ENCODE assay signal across 10 mouse cellular contexts in the genomic region with DNA sequence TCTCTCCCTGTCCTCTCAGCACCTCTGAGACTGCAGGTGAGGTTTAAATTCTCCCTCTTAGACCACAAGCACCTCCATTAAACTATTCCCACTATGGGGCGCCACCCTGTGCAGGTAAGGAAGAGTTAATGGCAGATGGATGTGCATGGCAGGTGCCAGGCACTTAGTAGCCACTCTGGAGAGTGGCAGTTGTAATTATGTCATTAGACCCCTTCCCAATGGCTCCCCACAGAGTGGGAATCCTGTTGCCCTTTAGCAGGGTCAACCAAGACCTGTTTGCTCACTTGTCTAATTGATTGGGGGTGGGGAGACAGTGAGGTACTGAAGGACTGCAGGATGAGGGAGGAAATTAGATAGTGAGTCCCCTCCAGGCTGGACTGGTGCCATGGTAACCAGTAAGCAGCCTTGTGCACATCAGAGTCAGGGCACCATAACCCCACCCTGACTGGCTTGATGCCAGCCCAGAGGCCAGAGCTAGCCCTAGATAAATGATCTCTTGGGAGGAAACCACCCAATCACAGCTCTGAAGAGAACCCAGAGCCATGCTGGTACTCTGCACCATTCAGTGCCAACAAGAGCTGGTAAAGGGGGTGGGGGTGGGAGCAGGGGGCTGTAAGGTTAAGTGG.
A peak's percentile ranks its signal among the peaks of the same experiment; 100 is the strongest.
DNase-seq lines count a peak whose midpoint lies in the region; ATAC-seq lines count a peak whose summit lies in the region.
"Had no signal": no experiment of that assay in that cellular context is flagged by ENCODE, and none has a peak within 500 bp of the region (broad histone marks: within the 10 kb centered on the region; RNA-seq: fewer than 3 reads in every experiment).

No protein-coding gene starts in this region.

- H3K36me3 ChIP-seq in embryonic facial prominence, embryonic 15.5 days: no peaks in the 10 kb centered on the region

- ATAC-seq in embryonic facial prominence, embryonic 15.5 days (ENCODE audit: insufficient number of reproducible peaks, low FRiP score, low TSS enrichment, low read depth): peak; percentile 40
- ATAC-seq in megakaryocyte progenitor cell, adult 5-6 weeks (replicated peaks; ENCODE audit: poor library complexity): peak; percentile 70

- no peaks in the 10 kb centered on the region for H3K27me3 ChIP-seq in embryonic facial prominence, embryonic 15.5 days

- no peak overlapping the region for H3K27ac ChIP-seq in embryonic facial prominence, embryonic 15.5 days (replicated peaks)

- no peak overlapping the region for H3K4me3 ChIP-seq in embryonic facial prominence, embryonic 15.5 days (replicated peaks)

- peaks cover 15% of the 10 kb centered on the region for H3K4me1 ChIP-seq in embryonic facial prominence, embryonic 15.5 days

- no peak overlapping the region for H3K9ac ChIP-seq in embryonic facial prominence, embryonic 15.5 days

- WGBS in embryonic facial prominence, embryonic 15.5 days: 76% methylated on average over 1 of the region's 1 CpGs

- DNase-seq in adrenal gland, postnatal 10 days: peak; percentile 7
- DNase-seq in adrenal gland, adult (ENCODE audit: inconsistent age in 2 of 2, low spot score in 1 of 2): no peak
- DNase-seq in left cerebral cortex, postnatal 4 days: peak; percentile 43
- DNase-seq in left cerebral cortex, adult 9 months (ENCODE audit: low spot score in 2 of 2): no peak
- no peak for DNase-seq in thymus, postnatal 14 days
- DNase-seq in cerebellum, adult 8-10 months: no peak
- DNase-seq: cerebellum, adult 18-20 months; gastrocnemius, postnatal 14 days had no signal

- no peak overlapping the region for H3K4me2 ChIP-seq in embryonic facial prominence, embryonic 15.5 days (replicated peaks)

- no peaks in the 10 kb centered on the region for H3K9me3 ChIP-seq in embryonic facial prominence, embryonic 15.5 days (replicated peaks)

- intact Hi-C loops in left cerebral cortex, postnatal 4 days (cut with DNase I): no loop called here

Comparison
In these comparisons a context has a peak if more than half of its experiments do, and no peak if none do; other contexts are left out.
1. DNase-seq: peak in adrenal gland, postnatal 10 days (single experiment) and left cerebral cortex, postnatal 4 days (single experiment); none in adrenal gland, adult (0 of 2), left cerebral cortex, adult 9 months (0 of 2), thymus, postnatal 14 days (single experiment) and cerebellum, adult 8-10 months (single experiment).